Mouse (Mus musculus) limb, embryonic 14.5 days (tissue): ENCODE measurements around the gene Tmem169. TPM values are rescaled to one million over a fixed set of nuclear protein-coding genes. Genes with fewer than 3 reads are reported as not detected.
A peak's percentile ranks its signal among the peaks of the same experiment; 100 is the strongest.

ENCODE experiments used
- ATAC-seq: fragments of 200-750 bp; cut with Nextera tagmentation; 2 replicates; pipeline ENCODE4 v1.8.0; 2017; ENCODE audit warnings: low read depth, moderate number of reproducible peaks, moderate TSS enrichment; ENCODE audit not compliant: low FRiP score
- DNase-seq: peaks from one replicate; pipeline ENCODE4 v3.0.0-alpha.2; 2015; ENCODE audit warnings: low spot score
- H3K27ac ChIP-seq: fragments of 300-500 bp; sonication (generic); replicated peaks from 2 replicates; pipeline ENCODE4 v1.5.1; 2014; ENCODE audit warnings: low read depth, mild to moderate bottlenecking, low read length, moderate library complexity, mixed read lengths
- H3K27me3 ChIP-seq: fragments of 300-500 bp; sonication (generic); 2 replicates; pipeline ENCODE4 v1.6.1; 2014; ENCODE audit warnings: low read length, mixed read lengths; ENCODE audit not compliant: control insufficient read depth, insufficient read depth
- H3K36me3 ChIP-seq: fragments of 300-500 bp; sonication (generic); 2 replicates; pipeline ENCODE4 v1.6.1; 2014; ENCODE audit warnings: mild to moderate bottlenecking, low read length, moderate library complexity, mixed read lengths; ENCODE audit not compliant: control insufficient read depth, insufficient read depth
- H3K4me1 ChIP-seq: fragments of 300-500 bp; sonication (generic); 2 replicates; pipeline ENCODE4 v1.6.1; 2014; ENCODE audit warnings: antibody characterized with exemption, low read length, mixed read lengths; ENCODE audit not compliant: control insufficient read depth, insufficient read depth
- H3K4me2 ChIP-seq: fragments of 300-500 bp; sonication (generic); replicated peaks from 2 replicates; pipeline ENCODE4 v1.6.1; 2014; ENCODE audit warnings: low read depth, mild to moderate bottlenecking, low read length, moderate library complexity; ENCODE audit not compliant: severe bottlenecking
- H3K4me3 ChIP-seq: fragments of 300-500 bp; sonication (generic); replicated peaks from 2 replicates; pipeline ENCODE4 v1.5.1; 2014; ENCODE audit warnings: low read length
- H3K9ac ChIP-seq: fragments of 300-500 bp; sonication (generic); 2 replicates; pipeline ENCODE4 v1.6.1; 2014; ENCODE audit warnings: mild to moderate bottlenecking, low read depth, low read length, moderate library complexity; ENCODE audit not compliant: severe bottlenecking
- H3K9me3 ChIP-seq: fragments of 300-500 bp; sonication (generic); 2 replicates; pipeline ENCODE4 v1.6.1; 2016; ENCODE audit warnings: low read length; ENCODE audit not compliant: control insufficient read depth
- POLR2A ChIP-seq: fragments of 200-500 bp; IDR thresholded peaks from 2 replicates; pipeline ENCODE4 v1.8.0; 2012; ENCODE audit warnings: inconsistent platforms, mild to moderate bottlenecking, moderate library complexity, borderline replicate concordance; ENCODE audit not compliant: insufficient read depth, insufficient read length; ENCODE audit errors: extremely low read depth
- WGBS: fragments of 180-500 bp; shearing (Covaris S2); extraction: QIAGEN DNeasy Blood & Tissue Kit; methylation state at CpG from one replicate; pipeline ENCODE4 v1.1.7; 2014; 5-methylcytosine and 5-hydroxymethylcytosine counted together
- polyA plus RNA-seq, 2 experiments: library from polyadenylated mRNA; depleted of rRNA in 1 of 2; stranded (reverse) in 1 of 2; unstranded in 1 of 2; fragments of >200 nt; fragmentation: Nextera tagmentation in 1 of 2; extraction: Ambion mirVana in 1 of 2; gene quantifications; 2 replicates each; pipeline versions ENCODE4 v1.2.1 to v1.2.3; 2012 to 2014

Tmem169 gene
- polyA plus RNA-seq, 2 experiments, result 3.0 to 3.8 TPM

DNA sequence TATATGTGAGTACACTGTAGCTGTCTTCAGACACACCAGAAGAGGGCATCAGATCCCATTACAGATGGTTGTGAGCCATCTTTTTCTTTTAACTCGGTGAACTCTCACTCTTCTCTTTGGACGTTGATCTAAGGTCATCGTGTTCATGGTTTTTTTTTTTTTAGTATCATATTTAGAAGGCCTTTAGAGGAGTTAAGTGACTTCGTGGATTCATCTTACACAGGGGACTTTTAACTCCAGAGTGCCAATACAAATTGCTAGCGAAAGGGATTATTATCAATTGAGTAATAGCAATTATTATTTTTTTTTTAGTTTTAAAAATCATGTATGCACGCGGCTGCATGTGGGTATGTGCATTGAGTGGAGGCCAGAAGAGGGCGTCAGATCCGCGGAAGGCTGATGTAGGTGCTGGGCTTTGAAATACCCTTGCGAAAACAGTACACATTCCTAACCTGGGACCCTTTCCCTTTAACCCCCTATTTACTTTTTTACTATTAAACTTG is 22.6 kb downstream of the Tmem169 start:
- Histone ChIP-seq H3K36me3 (peaks cover 5% of the 10 kb centered on the region; the same call in 1 of the 2 replicates), H3K4me2 (peak overlapping the region; percentile 48), H3K27me3 (no peaks in the 10 kb centered on the region), H3K4me1 (no peaks in the 10 kb centered on the region; the same call in 1 of the 2 replicates), H3K9ac (peak overlapping the region; percentile 74), H3K9me3 (no peaks in the 10 kb centered on the region), H3K27ac (peak overlapping the region; percentile 93), H3K4me3 (peak overlapping the region; percentile 47)
- ATAC-seq (peak; percentile 78), DNase-seq (peak; percentile 52)
- 5% methylated on average over 11 of the region's 11 CpGs for WGBS
- TF ChIP-seq POLR2A, result no peak

DNA sequence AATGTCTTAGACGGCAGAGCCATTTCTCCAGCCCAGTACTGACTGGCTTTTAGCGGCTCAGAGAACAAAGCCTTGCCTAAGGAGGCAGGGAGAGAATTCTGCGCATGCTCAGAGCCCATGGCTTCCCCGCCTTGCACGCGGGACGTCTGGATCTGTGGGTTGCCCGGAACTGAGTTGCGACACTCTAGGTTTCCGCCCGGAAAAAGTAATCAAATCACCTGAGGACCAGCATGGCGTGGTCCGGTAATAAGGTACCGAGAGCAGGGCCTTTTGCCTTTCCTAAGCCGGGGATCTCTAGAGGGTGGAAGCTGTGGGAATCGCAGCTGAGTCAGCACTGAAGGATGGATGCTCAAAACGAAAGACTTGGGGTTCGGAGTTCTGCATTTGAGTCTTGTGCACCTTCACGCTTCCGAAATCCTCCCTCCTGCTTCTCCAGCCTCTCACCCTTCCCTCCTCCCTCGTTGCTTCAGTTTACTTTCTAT is 23.2 kb downstream of the Tmem169 start, which contains the start of gene Xrcc5:
Gene Xrcc5, plus strand, starts transcription at position 105 of the 482 bp plus-strand sequence.
- Histone ChIP-seq H3K27ac (peak within 1 kb of the TSS; percentile 93), H3K4me2 (peak within 1 kb of the TSS; percentile 48), H3K4me3 (peak within 1 kb of the TSS; percentile 47), H3K4me1 (no peaks in the 10 kb centered on the region; the same call in 1 of the 2 replicates), H3K9ac (peak within 1 kb of the TSS; percentile 74), H3K9me3 (no peaks in the 10 kb centered on the region), H3K27me3 (no peaks in the 10 kb centered on the region), H3K36me3 (peaks cover 12% of the 10 kb centered on the region; the same call in 1 of the 2 replicates)
- peak; percentile 68; the same call in 1 of the 2 replicates for TF ChIP-seq POLR2A
- DNase-seq (peak; percentile 98), ATAC-seq (peak; percentile 95)
- WGBS, result under 1% methylated on average over 21 of the region's 21 CpGs

DNA sequence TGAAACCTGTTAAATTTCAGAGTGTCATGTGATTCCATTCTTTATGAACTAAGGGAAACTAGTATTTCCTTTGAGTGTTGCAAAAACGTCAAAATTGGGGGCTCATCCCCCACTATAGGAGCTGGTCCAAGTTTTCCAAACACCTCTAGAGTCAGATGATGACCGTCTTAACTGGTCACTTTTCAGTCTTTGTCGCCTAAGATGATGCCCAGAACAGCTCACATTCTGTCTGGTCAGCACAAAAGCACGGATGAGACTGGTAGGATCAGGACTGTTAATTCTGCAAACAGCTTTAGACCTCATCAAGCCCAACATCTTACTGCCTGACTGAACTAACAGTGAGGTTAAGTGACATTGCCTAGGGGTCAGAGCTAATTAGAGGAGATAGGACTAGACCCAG is 24.8 kb downstream of the Tmem169 start:
- Histone ChIP-seq H3K27me3 (no peaks in the 10 kb centered on the region), H3K4me1 (no peaks in the 10 kb centered on the region; the same call in 1 of the 2 replicates), H3K4me3 (no peak overlapping the region), H3K4me2 (no peak overlapping the region), H3K9ac (no peak overlapping the region), H3K36me3 (peaks cover 20% of the 10 kb centered on the region), H3K27ac (0 out of 2 replicates have a peak overlapping the region, but pooled peaks have one; percentile 3), H3K9me3 (no peaks in the 10 kb centered on the region)
- 63% methylated on average over 4 of the region's 4 CpGs for WGBS
- no peak for DNase-seq
- no peak for TF ChIP-seq POLR2A
- ATAC-seq, result no peak

DNA sequence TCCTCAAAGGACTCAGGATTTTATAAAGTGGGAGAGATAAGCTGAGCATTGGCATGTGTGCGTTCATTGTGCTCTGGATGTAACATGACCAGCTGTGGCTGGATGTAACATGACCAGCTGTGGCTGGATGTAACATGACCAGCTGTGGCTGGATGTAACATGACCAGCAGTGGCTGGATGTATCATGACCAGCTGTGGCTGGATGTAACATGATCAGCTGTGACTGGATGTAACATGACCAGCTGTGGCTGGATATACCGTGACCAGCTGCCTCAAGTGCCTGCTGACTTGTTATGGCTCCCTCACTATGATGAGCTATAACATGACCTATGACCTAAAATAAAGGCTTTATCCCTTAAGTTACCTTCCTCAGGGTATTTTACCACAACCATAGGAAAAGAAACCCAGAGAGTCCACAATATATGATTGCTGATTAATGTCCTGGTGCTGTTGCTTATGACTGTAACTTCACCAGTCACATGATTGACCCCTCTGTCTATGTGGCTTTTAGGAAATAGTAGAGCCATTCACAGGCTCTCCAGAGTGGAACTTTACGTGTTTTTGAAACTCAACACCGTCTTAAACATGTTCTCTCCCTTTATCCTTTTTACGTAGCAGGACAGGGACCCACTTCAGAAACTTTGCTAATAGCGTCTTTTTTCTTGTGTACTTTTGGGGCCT is 25.7 kb downstream of the Tmem169 start:
- H3K27ac ChIP-seq, result 0 out of 2 replicates have a peak overlapping the region, but pooled peaks have one; percentile 7

DNA sequence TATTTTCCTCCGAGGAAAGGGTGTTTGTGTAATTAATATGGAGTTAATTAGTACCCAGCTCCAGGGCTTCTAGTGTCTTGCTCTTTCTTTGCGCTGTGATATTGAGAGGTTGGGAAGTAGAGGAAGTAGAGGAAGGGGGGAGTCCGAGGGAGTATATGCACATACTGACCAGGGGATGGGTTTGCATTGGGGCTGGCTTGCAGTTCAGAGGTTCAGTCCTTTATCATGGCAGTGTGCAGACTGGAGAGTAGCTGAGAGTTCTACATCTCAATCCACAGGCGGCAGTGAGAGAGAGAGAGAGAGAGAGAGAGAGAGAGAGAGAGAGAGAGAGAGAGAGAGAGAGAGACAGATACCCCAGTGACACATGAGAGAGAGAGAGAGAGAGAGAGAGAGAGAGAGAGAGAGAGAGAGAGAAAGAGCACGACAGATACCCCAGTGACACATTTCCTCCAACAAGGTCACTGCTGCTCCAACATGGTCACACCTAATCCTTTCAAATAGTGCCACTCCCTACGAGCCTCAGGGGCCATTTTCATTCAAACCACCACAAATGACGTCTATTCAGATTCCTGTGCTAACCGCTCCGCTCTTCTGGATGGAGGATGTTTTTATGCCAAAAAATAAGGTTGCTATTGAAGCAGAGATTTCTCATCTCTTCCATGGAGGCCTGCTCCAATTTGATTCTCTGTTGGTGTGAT is 28.7 kb downstream of the Tmem169 start:
- Histone ChIP-seq H3K36me3 (peaks cover 51% of the 10 kb centered on the region), H3K4me3 (no peak overlapping the region), H3K9me3 (no peaks in the 10 kb centered on the region), H3K4me1 (no peaks in the 10 kb centered on the region; the same call in 1 of the 2 replicates), H3K9ac (no peak overlapping the region), H3K4me2 (no peak overlapping the region), H3K27me3 (no peaks in the 10 kb centered on the region), H3K27ac (no peak overlapping the region)
- DNase-seq, result no peak
- no peak for TF ChIP-seq POLR2A
- ATAC-seq, result no peak
- WGBS, result 82% methylated on average over 9 of the region's 9 CpGs

More for the DNA sequence above, 25.7 kb downstream of the Tmem169 start:
- Histone ChIP-seq H3K27me3 (no peaks in the 10 kb centered on the region), H3K9me3 (no peaks in the 10 kb centered on the region), H3K4me3 (no peak overlapping the region), H3K36me3 (peaks cover 26% of the 10 kb centered on the region), H3K9ac (no peak overlapping the region), H3K4me1 (no peaks in the 10 kb centered on the region; the same call in 1 of the 2 replicates), H3K4me2 (no peak overlapping the region)
- peak; percentile 49 for ATAC-seq
- 35% methylated on average over 6 of the region's 6 CpGs for WGBS
- TF ChIP-seq POLR2A, result no peak
- DNase-seq, result peak; percentile 70
